ENCODE assay signal across 12 mouse cellular contexts in the genomic region with DNA sequence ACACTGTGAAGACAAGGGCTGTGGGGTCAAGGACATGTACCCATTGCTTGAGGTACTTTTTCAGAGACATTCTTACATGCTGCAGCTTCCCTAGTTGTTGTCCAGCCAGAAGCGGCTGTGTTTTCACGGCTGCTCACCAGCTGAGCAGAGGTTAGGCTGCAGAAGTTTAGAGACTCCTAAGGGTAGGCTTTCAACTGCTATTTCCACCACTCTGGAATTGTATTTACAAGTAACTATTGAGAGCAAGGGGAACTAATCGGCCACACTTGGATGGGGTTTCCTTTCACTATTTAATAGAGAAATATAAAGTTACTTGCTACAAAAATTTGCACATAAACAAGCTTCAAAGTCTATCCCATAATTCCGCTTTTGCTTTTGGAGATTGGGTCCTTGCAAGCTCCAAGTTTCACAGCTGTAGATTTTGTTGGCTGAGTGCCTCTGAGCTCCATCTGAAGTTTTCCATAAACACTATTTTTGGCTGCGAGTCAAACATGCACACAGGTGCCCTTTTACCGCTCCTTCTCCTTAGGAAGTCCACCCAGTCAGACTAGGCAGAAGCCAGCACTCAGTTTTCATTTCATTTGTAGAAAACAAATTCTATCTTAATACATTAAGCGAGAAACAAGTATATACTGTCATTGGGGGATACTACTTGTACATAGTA. TPM values are rescaled to one million over a fixed set of nuclear protein-coding genes. Genes with fewer than 3 reads are reported as not detected.
A peak's percentile ranks its signal among the peaks of the same experiment; 100 is the strongest.
DNase-seq lines count a peak whose midpoint lies in the region; ATAC-seq and TF ChIP-seq lines count a peak whose summit lies in the region.
"Had no signal": no experiment of that assay in that cellular context is flagged by ENCODE, and none has a peak within 500 bp of the region (broad histone marks: within the 10 kb centered on the region; RNA-seq: fewer than 3 reads in every experiment).

No protein-coding gene starts in this region.

- DNase-seq in hindbrain, postnatal 0 days (ENCODE audit: low spot score): peak; percentile 30
- peak; percentile 5 for DNase-seq in adipocyte (ENCODE audit: low spot score)
- peak; percentile 90 for DNase-seq in embryonic facial prominence, embryonic 14.5 days (ENCODE audit: low spot score)
- DNase-seq in lung, embryonic 14.5 days: peak; percentile 81
- DNase-seq in layer of hippocampus, postnatal 36 days: no peak
- DNase-seq: spleen, adult 18-20 months had no signal

- H3K27ac ChIP-seq in hindbrain, postnatal 0 days: 0 out of 2 replicates have a peak overlapping the region, but pooled peaks have one; percentile 32
- H3K27ac ChIP-seq in hindbrain, embryonic 12.5 days: no peak overlapping the region
- H3K27ac ChIP-seq in embryonic facial prominence, embryonic 14.5 days (replicated peaks; ENCODE audit: low read depth, low read length): peak overlapping the region; percentile 2; the same call in 1 of the 2 replicates
- peak overlapping the region; percentile 19 for H3K27ac ChIP-seq in lung, embryonic 14.5 days (ENCODE audit: low read depth)
- H3K27ac ChIP-seq: neural tube, embryonic 12.5 days had no signal

- no peak for TF ChIP-seq CTCF in hindbrain, postnatal 0 days (IDR thresholded peaks at IDR 0.05; ENCODE audit: low read depth)
- no peak for TF ChIP-seq CTCF in lung, embryonic 14.5 days (IDR thresholded peaks at IDR 0.05; ENCODE audit: low read depth)

- no peak overlapping the region for H3K4me2 ChIP-seq in hindbrain, postnatal 0 days (ENCODE audit: low read depth, low read length)
- H3K4me2 ChIP-seq in hindbrain, embryonic 12.5 days (replicated peaks): no peak overlapping the region
- H3K4me2 ChIP-seq in embryonic facial prominence, embryonic 14.5 days (ENCODE audit: low read depth, low read length): no peak overlapping the region; the same call in 1 of the 2 replicates
- no peak overlapping the region for H3K4me2 ChIP-seq in lung, embryonic 14.5 days
- H3K4me2 ChIP-seq: neural tube, embryonic 12.5 days had no signal

- H3K4me3 ChIP-seq in hindbrain, postnatal 0 days (ENCODE audit: low read length): no peak overlapping the region
- no peak overlapping the region for H3K4me3 ChIP-seq in hindbrain, embryonic 12.5 days
- H3K4me3 ChIP-seq in embryonic facial prominence, embryonic 14.5 days (ENCODE audit: low read depth, low read length): no peak overlapping the region
- no peak overlapping the region for H3K4me3 ChIP-seq in lung, embryonic 14.5 days (ENCODE audit: low read depth, low read length)
- H3K4me3 ChIP-seq: megakaryocyte, embryonic 14.5 days; neural tube, embryonic 12.5 days had no signal

- no peaks in the 10 kb centered on the region for H3K9me3 ChIP-seq in hindbrain, postnatal 0 days (ENCODE audit: low read length)
- H3K9me3 ChIP-seq in hindbrain, embryonic 12.5 days (replicated peaks): no peaks in the 10 kb centered on the region
- no peaks in the 10 kb centered on the region for H3K9me3 ChIP-seq in embryonic facial prominence, embryonic 14.5 days (ENCODE audit: control insufficient read depth, low read length)
- no peaks in the 10 kb centered on the region for H3K9me3 ChIP-seq in lung, embryonic 14.5 days (ENCODE audit: low read depth, low read length)
- H3K9me3 ChIP-seq: megakaryocyte, embryonic 14.5 days; neural tube, embryonic 12.5 days had no signal

- H3K36me3 ChIP-seq in hindbrain, postnatal 0 days (ENCODE audit: insufficient read depth, low read length): no peaks in the 10 kb centered on the region
- H3K36me3 ChIP-seq in hindbrain, embryonic 12.5 days: 0 out of 2 replicates have a peak, but pooled peaks cover 3% of the 10 kb centered on the region
- H3K36me3 ChIP-seq in embryonic facial prominence, embryonic 14.5 days (ENCODE audit: control insufficient read depth, insufficient read depth, low read length): 0 out of 2 replicates have a peak, but pooled peaks cover 6% of the 10 kb centered on the region
- H3K36me3 ChIP-seq in lung, embryonic 14.5 days (ENCODE audit: insufficient read depth): 0 out of 2 replicates have a peak, but pooled peaks cover 2% of the 10 kb centered on the region
- H3K36me3 ChIP-seq: neural tube, embryonic 12.5 days had no signal

- ATAC-seq in hindbrain, postnatal 0 days: no peak
- no peak for ATAC-seq in hindbrain, embryonic 12.5 days (ENCODE audit: low FRiP score)
- ATAC-seq in embryonic facial prominence, embryonic 14.5 days (ENCODE audit: low read depth): no peak
- ATAC-seq in lung, embryonic 14.5 days (ENCODE audit: insufficient read depth): no peak
- ATAC-seq in frontal cortex, adult (ENCODE audit: low TSS enrichment): no peak
- no peak for ATAC-seq in megakaryocyte progenitor cell, adult 5-6 weeks (replicated peaks; ENCODE audit: poor library complexity)

- H3K9ac ChIP-seq in hindbrain, postnatal 0 days (replicated peaks; ENCODE audit: low read length): no peak overlapping the region
- H3K9ac ChIP-seq in hindbrain, embryonic 12.5 days: no peak overlapping the region
- no peak overlapping the region for H3K9ac ChIP-seq in embryonic facial prominence, embryonic 14.5 days (ENCODE audit: low read depth, low read length)
- no peak overlapping the region for H3K9ac ChIP-seq in lung, embryonic 14.5 days
- H3K9ac ChIP-seq: neural tube, embryonic 12.5 days had no signal

- no peaks in the 10 kb centered on the region for H3K4me1 ChIP-seq in hindbrain, postnatal 0 days (ENCODE audit: insufficient read depth, low read length)
- 0 out of 2 replicates have a peak, but pooled peaks cover 3% of the 10 kb centered on the region for H3K4me1 ChIP-seq in hindbrain, embryonic 12.5 days
- peaks cover 5% of the 10 kb centered on the region; the same call in 1 of the 2 replicates for H3K4me1 ChIP-seq in embryonic facial prominence, embryonic 14.5 days (ENCODE audit: control insufficient read depth, insufficient read depth, low read length)
- peaks cover 5% of the 10 kb centered on the region; the same call in 1 of the 2 replicates for H3K4me1 ChIP-seq in lung, embryonic 14.5 days (ENCODE audit: insufficient read depth)
- H3K4me1 ChIP-seq: megakaryocyte, embryonic 14.5 days; neural tube, embryonic 12.5 days had no signal

- no peaks in the 10 kb centered on the region for H3K27me3 ChIP-seq in hindbrain, postnatal 0 days (ENCODE audit: insufficient read depth, low read length)
- H3K27me3 ChIP-seq in hindbrain, embryonic 12.5 days: no peaks in the 10 kb centered on the region
- H3K27me3 ChIP-seq in embryonic facial prominence, embryonic 14.5 days (replicated peaks; ENCODE audit: control insufficient read depth, insufficient read depth, low read length): no peaks in the 10 kb centered on the region
- H3K27me3 ChIP-seq in lung, embryonic 14.5 days (ENCODE audit: insufficient read depth, low read length): no peaks in the 10 kb centered on the region
- H3K27me3 ChIP-seq: megakaryocyte, embryonic 14.5 days; neural tube, embryonic 12.5 days had no signal

- 70% methylated on average over 7 of the region's 7 CpGs for WGBS in hindbrain, postnatal 0 days
- WGBS in hindbrain, embryonic 12.5 days: 85% methylated on average over 7 of the region's 7 CpGs
- WGBS in embryonic facial prominence, embryonic 14.5 days: 64% methylated on average over 7 of the region's 7 CpGs
- 54% methylated on average over 7 of the region's 7 CpGs for WGBS in lung, embryonic 14.5 days

RNA-seq across cellular contexts. Expression of gene Kcnj13, which starts 2.5 kb away (rescaled TPM):
- total RNA-seq in hindbrain, postnatal 0 days (2014; rRNA removed): 5.0 and 12.7 TPM in 2 replicates
- polyA plus RNA-seq in hindbrain, postnatal 0 days (2015; fragmentation: Nextera tagmentation; extraction: Ambion mirVana): 33.2 and 37.3 TPM in 2 replicates
- 11.8 and 12.0 TPM in 2 replicates for polyA plus RNA-seq in hindbrain, embryonic 12.5 days (2016; fragmentation: Nextera tagmentation; extraction: Ambion mirVana)
- 3.4 and 5.2 TPM in 2 replicates for polyA plus RNA-seq in embryonic facial prominence, embryonic 14.5 days (2014; fragmentation: Nextera tagmentation; extraction: Ambion mirVana)
- 2.1 and 2.3 TPM in 2 replicates for polyA plus RNA-seq in lung, embryonic 14.5 days (2014; fragmentation: Nextera tagmentation; extraction: Ambion mirVana)
- 1 to 10 TPM in 1 of 2 experiments, under 1 TPM in 1; 0.27 to 3.4 TPM for total RNA-seq in layer of hippocampus, postnatal 36 days (2021)
- total RNA-seq in megakaryocyte progenitor cell, adult 5-6 weeks (2015): not detected in 2 replicates
- not detected in 2 replicates for total RNA-seq in megakaryocyte progenitor cell, adult 5-6 weeks (2017)
- total RNA-seq: hematopoietic stem cell, adult 5-6 weeks had no signal

Comparison
In these comparisons a context has a peak if more than half of its experiments do, and no peak if none do; other contexts are left out.
1. DNase-seq: peak in hindbrain, postnatal 0 days (single experiment), adipocyte (single experiment), embryonic facial prominence, embryonic 14.5 days (single experiment) and lung, embryonic 14.5 days (single experiment); none in layer of hippocampus, postnatal 36 days (0 of 2).